Mouse (Mus musculus) bone marrow, adult 2 months (tissue): ENCODE measurements around the gene Sfn.

Experiments
- CTCF ChIP-seq: fragments of 200-500 bp; IDR thresholded peaks from 2 replicates; pipeline ENCODE4 v1.5.1; 2011; ENCODE audit warnings: low read length, control low read depth; ENCODE audit not compliant: control insufficient read depth, insufficient read depth
- POLR2A ChIP-seq: fragments of 200-500 bp; IDR thresholded peaks from 2 replicates; pipeline ENCODE4 v1.6.1; 2011; ENCODE audit warnings: low read depth, mild to moderate bottlenecking, control low read depth, low read length, borderline replicate concordance; ENCODE audit not compliant: control insufficient read depth

- peak; percentile 97 for TF ChIP-seq CTCF
- TF ChIP-seq POLR2A, result no peak
These were observed 7.8 kb upstream of the Sfn start for GRCm38 (mm10) chr4:133609719-133610118.
